Mouse (Mus musculus) lung, adult 2 months (tissue): ENCODE measurements around the gene Mpnd.

ENCODE experiments used
- CTCF ChIP-seq: fragments of 200-500 bp; IDR thresholded peaks from 2 replicates; pipeline ENCODE4 v1.5.1; 2011; ENCODE audit warnings: mild to moderate bottlenecking, low read length, control low read depth; ENCODE audit not compliant: insufficient read depth
- POLR2A ChIP-seq: fragments of 200-500 bp; IDR thresholded peaks from 2 replicates; pipeline ENCODE4 v1.6.1; 2011; ENCODE audit warnings: low read depth, mild to moderate bottlenecking, control low read depth, low read length, borderline replicate concordance; ENCODE audit errors: extremely low read depth

DNA sequence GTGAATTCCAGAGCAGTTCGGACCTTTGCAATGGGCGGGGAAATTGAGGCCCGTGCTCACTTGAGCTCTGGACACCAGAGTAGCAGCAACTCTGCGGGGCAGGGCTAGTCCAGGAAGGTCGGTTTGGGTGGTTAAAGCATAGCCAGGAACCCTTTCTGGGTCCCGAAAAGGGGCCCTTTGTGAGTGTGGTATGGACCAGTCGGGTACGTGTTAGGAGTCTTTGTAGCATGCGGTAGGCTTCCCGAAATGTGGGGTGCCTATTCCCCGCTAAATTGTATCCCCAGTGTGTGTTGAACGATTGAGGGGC, 35.3 kb downstream of the Mpnd start:
- TF ChIP-seq POLR2A, result no peak
- TF ChIP-seq CTCF, result no peak
